Mouse (Mus musculus): ENCODE data around the gene Sh3bp5l. TPM values are rescaled to one million over a fixed set of nuclear protein-coding genes. Genes with fewer than 3 reads are reported as not detected.

Gene Sh3bp5l
- polyA plus RNA-seq, 1 experiment from 2014 or later, result 27.8 TPM

DNA sequence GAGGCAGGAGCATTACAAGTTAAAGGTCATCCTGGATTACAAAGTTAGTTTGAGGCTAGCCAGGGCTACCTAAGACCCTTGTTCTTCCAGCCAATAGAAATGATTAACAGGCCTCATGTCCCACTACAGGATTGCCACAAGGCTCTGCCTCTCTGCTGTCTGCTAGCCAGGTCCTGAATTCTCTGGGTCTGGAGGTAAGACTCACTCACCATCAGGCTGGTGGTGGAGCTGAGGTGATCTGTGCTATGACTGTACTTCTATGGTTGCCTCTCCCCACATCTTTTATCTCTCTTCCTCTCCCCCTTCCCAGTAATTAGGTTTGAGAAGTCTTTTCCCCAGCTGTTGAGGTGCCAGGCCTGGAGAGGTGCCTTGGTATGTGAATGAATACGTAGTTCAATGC, 49.0 kb downstream of the Sh3bp5l start:
- WGBS, result 74% methylated on average over 1 of the region's 1 CpGs
- Histone ChIP-seq H3K9ac (no peak overlapping the region), H3K9me3 (replicated peaks) (no peaks in the 10 kb centered on the region), H3K4me1 (replicated peaks) (no peaks in the 10 kb centered on the region), H3K36me3 (no peaks in the 10 kb centered on the region), H3K27ac (ENCODE audit: poor library complexity, severe bottlenecking) (no peak overlapping the region), H3K4me2 (no peak overlapping the region), H3K4me3 (no peak overlapping the region), H3K27me3 (replicated peaks) (peaks cover 7% of the 10 kb centered on the region)
- ATAC-seq (ENCODE audit: insufficient number of reproducible peaks, low FRiP score), result no peak

GRCm38 (mm10) chr11:58382471-58382870, 51.9 kb downstream of the Sh3bp5l start:
- H3K27ac ChIP-seq (ENCODE audit: poor library complexity, severe bottlenecking), result no peak overlapping the region
- H3K36me3 ChIP-seq, result no peaks in the 10 kb centered on the region
- 81% methylated on average over 6 of the region's 6 CpGs for WGBS
- H3K4me3 ChIP-seq, result no peak overlapping the region
- H3K9me3 ChIP-seq (replicated peaks), result no peaks in the 10 kb centered on the region
- no peak overlapping the region for H3K9ac ChIP-seq
- H3K4me1 ChIP-seq (replicated peaks), result no peaks in the 10 kb centered on the region
- H3K4me2 ChIP-seq, result no peak overlapping the region
- no peak for ATAC-seq (ENCODE audit: insufficient number of reproducible peaks, low FRiP score)
- peaks cover 7% of the 10 kb centered on the region for H3K27me3 ChIP-seq (replicated peaks)

Other genes starting within 250 kb of the Sh3bp5l start
- gene Gm12248, start 237.6 kb upstream of the Sh3bp5l start, polyA plus RNA-seq (2016; fragmentation: Nextera tagmentation; extraction: Ambion mirVana), result not detected in 2 replicates
- 71.7 and 73.8 TPM in 2 replicates for gene Cnot8, start 226.6 kb upstream of the Sh3bp5l start, polyA plus RNA-seq (2016; fragmentation: Nextera tagmentation; extraction: Ambion mirVana)
- gene Gemin5, start 162.2 kb upstream of the Sh3bp5l start, polyA plus RNA-seq (2016; fragmentation: Nextera tagmentation; extraction: Ambion mirVana), result 14.9 and 16.5 TPM in 2 replicates
- 102 and 109 TPM in 2 replicates for gene Mrpl22, start 159.1 kb upstream of the Sh3bp5l start, polyA plus RNA-seq (2016; fragmentation: Nextera tagmentation; extraction: Ambion mirVana)
- gene Igtp, start 131.2 kb upstream of the Sh3bp5l start, polyA plus RNA-seq (2016; fragmentation: Nextera tagmentation; extraction: Ambion mirVana), result 3.7 and 3.9 TPM in 2 replicates
- 2.8 and 3.7 TPM in 2 replicates for gene Irgm2, start 131.1 kb upstream of the Sh3bp5l start, polyA plus RNA-seq (2016; fragmentation: Nextera tagmentation; extraction: Ambion mirVana)
- gene 4930438A08Rik, start 55.9 kb upstream of the Sh3bp5l start, polyA plus RNA-seq (2016; fragmentation: Nextera tagmentation; extraction: Ambion mirVana), result not detected in 2 replicates
- gene Zfp692, start 23.7 kb upstream of the Sh3bp5l start, polyA plus RNA-seq (2016; fragmentation: Nextera tagmentation; extraction: Ambion mirVana), result 14.9 and 15.5 TPM in 2 replicates
- gene Zfp672, start 385 bp upstream of the Sh3bp5l start, polyA plus RNA-seq (2016; fragmentation: Nextera tagmentation; extraction: Ambion mirVana), result 32.4 and 33.6 TPM in 2 replicates
- not detected in 2 replicates for gene Lypd8, start 48.3 kb downstream of the Sh3bp5l start, polyA plus RNA-seq (2016; fragmentation: Nextera tagmentation; extraction: Ambion mirVana)
- not detected in 2 replicates for gene 1810065E05Rik, start 90.4 kb downstream of the Sh3bp5l start, polyA plus RNA-seq (2016; fragmentation: Nextera tagmentation; extraction: Ambion mirVana)
- not detected in 2 replicates for gene Gm12253, start 101.8 kb downstream of the Sh3bp5l start, polyA plus RNA-seq (2016; fragmentation: Nextera tagmentation; extraction: Ambion mirVana)
- not detected in 2 replicates for gene Lypd9, start 122.2 kb downstream of the Sh3bp5l start, polyA plus RNA-seq (2016; fragmentation: Nextera tagmentation; extraction: Ambion mirVana)
- not detected in 2 replicates for gene Olfr30, start 131.5 kb downstream of the Sh3bp5l start, polyA plus RNA-seq (2016; fragmentation: Nextera tagmentation; extraction: Ambion mirVana)
- not detected in 2 replicates for gene Olfr332, start 161.8 kb downstream of the Sh3bp5l start, polyA plus RNA-seq (2016; fragmentation: Nextera tagmentation; extraction: Ambion mirVana)
- gene Olfr331, start 171.8 kb downstream of the Sh3bp5l start, polyA plus RNA-seq (2016; fragmentation: Nextera tagmentation; extraction: Ambion mirVana), result not detected in 2 replicates
- not detected in 2 replicates for gene Olfr330, start 204.1 kb downstream of the Sh3bp5l start, polyA plus RNA-seq (2016; fragmentation: Nextera tagmentation; extraction: Ambion mirVana)
- gene Olfr329-ps, start 215.7 kb downstream of the Sh3bp5l start, polyA plus RNA-seq (2016; fragmentation: Nextera tagmentation; extraction: Ambion mirVana), result not detected in 2 replicates
- gene Olfr328, start 224.9 kb downstream of the Sh3bp5l start, polyA plus RNA-seq (2016; fragmentation: Nextera tagmentation; extraction: Ambion mirVana), result not detected in 2 replicates
- gene Olfr224, start 239.8 kb downstream of the Sh3bp5l start, polyA plus RNA-seq (2016; fragmentation: Nextera tagmentation; extraction: Ambion mirVana), result not detected in 2 replicates
- not detected in 2 replicates for gene Olfr325, start 247.0 kb downstream of the Sh3bp5l start, polyA plus RNA-seq (2016; fragmentation: Nextera tagmentation; extraction: Ambion mirVana)

Data from heart, embryonic 12.5 days (tissue).